8 mouse cellular contexts compared by ENCODE assay signal in genomic region chr11:77687541-77688131, GRCm38 (mm10). TPM values are rescaled to one million over a fixed set of nuclear protein-coding genes. Genes with fewer than 3 reads are reported as not detected.
DNase-seq lines count a peak whose midpoint lies in the region; ATAC-seq and TF ChIP-seq lines count a peak whose summit lies in the region.

No protein-coding gene starts in this region.

- H3K4me3 ChIP-seq in hindbrain, embryonic 14.5 days (replicated peaks; ENCODE audit: low read length), result peak overlapping the region; percentile 98
- H3K4me3 ChIP-seq in midbrain, embryonic 12.5 days, result peak overlapping the region; percentile 99

- CTCF ChIA-PET in Patski (lab: Charles Lee), result interaction anchor here (1.5 kb wide), 1 partner anchor 14 kb away, joined by 3 read pairs; no protein-coding TSS in a partner anchor

- ATAC-seq in Patski, result peak; percentile 10
- no peak for ATAC-seq in hindbrain, embryonic 14.5 days (ENCODE audit: low FRiP score)
- ATAC-seq in midbrain, embryonic 12.5 days (ENCODE audit: low FRiP score, low read depth), result no peak
- ATAC-seq in granulocyte monocyte progenitor cell, adult 5-6 weeks (replicated peaks; ENCODE audit: poor library complexity, severe bottlenecking), result no peak; the same call in 1 of the 2 replicates

- H3K4me1 ChIP-seq in hindbrain, embryonic 14.5 days (replicated peaks; ENCODE audit: control insufficient read depth, insufficient read depth, low read length), result peaks cover 11% of the 10 kb centered on the region
- H3K4me1 ChIP-seq in midbrain, embryonic 12.5 days, result peaks cover 20% of the 10 kb centered on the region

- H3K9ac ChIP-seq in hindbrain, embryonic 14.5 days, result peak overlapping the region; percentile 94
- H3K9ac ChIP-seq in midbrain, embryonic 12.5 days (replicated peaks), result peak overlapping the region; percentile 99

- DNase-seq in Patski (ENCODE audit: low read depth, low spot score), result no peak
- DNase-seq in cerebellum, adult 8-10 months, result peak; percentile 33
- peak; percentile 32 for DNase-seq in forelimb bud, embryonic 11.5 days (ENCODE audit: low read depth, low spot score)
- no peak for DNase-seq in hindbrain, embryonic 14.5 days (ENCODE audit: low spot score)
- peak; percentile 29 to 45 for DNase-seq in left cerebral cortex, postnatal 36 days (ENCODE audit: low spot score in 2 of 2)
- DNase-seq in spleen, postnatal 14 days (ENCODE audit: low spot score in 2 of 2), result peak; percentile 11 to 25

- intact Hi-C loops in left cerebral cortex, postnatal 36 days (cut with DNase I), result loop anchor here (5.0 kb wide), 2 partner anchors 75 to 80 kb away; partner anchors contain the start of genes Myo18a and Taok1

- under 1% methylated on average over 35 of the region's 40 CpGs for WGBS in hindbrain, embryonic 14.5 days
- WGBS in midbrain, embryonic 12.5 days, result under 1% methylated on average over 35 of the region's 40 CpGs

- H3K27me3 ChIP-seq in Patski, result no peaks in the 10 kb centered on the region
- H3K27me3 ChIP-seq in hindbrain, embryonic 14.5 days (ENCODE audit: control insufficient read depth, insufficient read depth, low read length), result no peaks in the 10 kb centered on the region
- peaks cover 5% of the 10 kb centered on the region; the same call in 1 of the 2 replicates for H3K27me3 ChIP-seq in midbrain, embryonic 12.5 days

- POLR2A ChIA-PET in Patski (lab: Charles Lee), result interaction anchor here (0.7 kb wide), 2 partner anchors 75 to 679 kb away, joined by 3 to 4 read pairs; no protein-coding TSS in a partner anchor

- H3K4me2 ChIP-seq in hindbrain, embryonic 14.5 days (replicated peaks), result peak overlapping the region; percentile 58
- H3K4me2 ChIP-seq in midbrain, embryonic 12.5 days (replicated peaks), result peak overlapping the region; percentile 64

- in situ Hi-C loops in Patski (cut with MboI; ENCODE audit: low pct_unique_long_range_greater_than_20kb), result no loop called here

- no peak for TF ChIP-seq CTCF in Patski (IDR thresholded peaks at IDR 0.05)

- peak overlapping the region; percentile 97 for H3K27ac ChIP-seq in hindbrain, embryonic 14.5 days
- peak overlapping the region; percentile 98 for H3K27ac ChIP-seq in midbrain, embryonic 12.5 days (replicated peaks)

- peaks cover 13% of the 10 kb centered on the region for H3K36me3 ChIP-seq in hindbrain, embryonic 14.5 days (replicated peaks; ENCODE audit: control insufficient read depth, insufficient read depth)
- peaks cover 13% of the 10 kb centered on the region for H3K36me3 ChIP-seq in midbrain, embryonic 12.5 days

- no peaks in the 10 kb centered on the region for H3K9me3 ChIP-seq in hindbrain, embryonic 14.5 days (ENCODE audit: control insufficient read depth, low read length)
- no peaks in the 10 kb centered on the region for H3K9me3 ChIP-seq in midbrain, embryonic 12.5 days

RNA-seq across cellular contexts. Expression of gene Nufip2, which starts 1.7 kb away (rescaled TPM):
- 50.3 TPM for polyA plus RNA-seq in Patski (2021)
- 5.9 and 6.4 TPM in 2 replicates for polyA plus RNA-seq in hindbrain, embryonic 14.5 days (2014; fragmentation: Nextera tagmentation; extraction: Ambion mirVana)
- 10 to 100 TPM; 57.3 to 79.3 TPM for total RNA-seq in left cerebral cortex, postnatal 36 days (2021)
- polyA plus RNA-seq in midbrain, embryonic 12.5 days (2016; fragmentation: Nextera tagmentation; extraction: Ambion mirVana), result 4.3 and 5.0 TPM in 2 replicates
- total RNA-seq in granulocyte monocyte progenitor cell, adult 5-6 weeks (2014; fragmentation: Nextera tagmentation), result 60.5 and 62.3 TPM in 2 replicates
- total RNA-seq in granulocyte monocyte progenitor cell, adult 5-6 weeks (2017), result 89.1 and 93.7 TPM in 2 replicates

RNA-seq across cellular contexts. Expression of gene Cryba1, which starts 37.4 kb away (rescaled TPM):
- not detected for polyA plus RNA-seq in Patski (2021)
- 0.47 and 0.62 TPM in 2 replicates for polyA plus RNA-seq in hindbrain, embryonic 14.5 days (2014; fragmentation: Nextera tagmentation; extraction: Ambion mirVana)
- not detected for total RNA-seq in left cerebral cortex, postnatal 36 days (2021)
- 1.4 and 2.6 TPM in 2 replicates for polyA plus RNA-seq in midbrain, embryonic 12.5 days (2016; fragmentation: Nextera tagmentation; extraction: Ambion mirVana)
- not detected in 2 replicates for total RNA-seq in granulocyte monocyte progenitor cell, adult 5-6 weeks (2014; fragmentation: Nextera tagmentation)
- total RNA-seq in granulocyte monocyte progenitor cell, adult 5-6 weeks (2017), result not detected in 2 replicates

Comparison
In these comparisons a context has a peak if more than half of its experiments do, and no peak if none do; other contexts are left out.
1. DNase-seq: peak in cerebellum, adult 8-10 months (single experiment), forelimb bud, embryonic 11.5 days (single experiment), left cerebral cortex, postnatal 36 days (2 of 2) and spleen, postnatal 14 days (2 of 2); none in Patski (single experiment) and hindbrain, embryonic 14.5 days (single experiment).